Mouse (Mus musculus): ENCODE results near the gene Sbno2.

GRCm38 (mm10) chr10:80055364-80055763 lies 50.0 kb downstream of the Sbno2 start:
- TF ChIP-seq EP300 (IDR thresholded peaks at IDR 0.05; ENCODE audit: insufficient read depth, low read depth, low read length) (no peak), POLR2A (IDR thresholded peaks at IDR 0.05; ENCODE audit: insufficient read depth, low read depth, low read length) (no peak), CTCF (IDR thresholded peaks at IDR 0.05) (no peak)
